ENCODE assay signal across 1 mouse cellular context in the genomic region with DNA sequence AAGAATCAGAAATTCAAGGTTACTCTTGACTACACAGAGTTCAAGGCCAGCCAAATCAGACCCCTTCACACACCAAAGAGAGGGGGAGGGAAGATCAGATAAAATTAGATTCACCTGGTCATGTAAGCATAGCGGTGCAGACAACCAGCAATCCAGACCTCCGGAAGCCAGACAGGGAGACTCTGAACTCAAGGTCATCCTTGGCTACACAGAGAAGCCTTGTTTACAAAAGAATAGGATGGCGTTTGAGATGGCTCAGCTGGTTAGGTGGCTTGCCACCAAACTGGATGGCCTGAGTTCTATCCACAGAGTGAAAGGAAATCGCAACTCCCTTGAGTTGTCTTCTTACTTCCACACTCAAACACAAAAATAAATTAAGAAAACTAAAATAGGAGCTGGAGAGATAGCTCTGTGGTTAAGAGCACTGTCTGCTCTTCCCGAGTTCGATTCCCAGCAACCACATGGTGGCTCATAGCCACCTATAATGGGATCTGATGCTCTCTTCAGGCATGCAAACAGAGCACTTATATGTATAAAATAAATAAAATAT.
TF ChIP-seq lines count a peak whose summit lies in the region.

No protein-coding gene starts in this region.

TF ChIP-seq in ES-E14, 5 proteins besides CTCF, POLR2A, EP300 and RAD21:
- peak; percentile 54; the same call in 1 of the 2 replicates for TF ChIP-seq ZNF384 (IDR thresholded peaks at IDR 0.05; ENCODE audit: low read depth, low read length)
- TF ChIP-seq ZC3H11A (IDR thresholded peaks at IDR 0.05; ENCODE audit: borderline replicate concordance, low read depth, low read length) = no peak
- TF ChIP-seq CHD2 (IDR thresholded peaks at IDR 0.05; ENCODE audit: low read depth, low read length) = no peak
- TF ChIP-seq MAFK (IDR thresholded peaks at IDR 0.05; ENCODE audit: insufficient read depth, low read depth, low read length) = 0 out of 2 replicates have a peak, but pooled peaks have one; percentile 12
- no peak for TF ChIP-seq HCFC1 (IDR thresholded peaks at IDR 0.05; ENCODE audit: borderline replicate concordance, insufficient read depth, low read length)
